Mouse (Mus musculus) granulocyte monocyte progenitor cell, adult 5-6 weeks (primary cell): ENCODE results near the gene Dennd5a. TPM values are rescaled to one million over a fixed set of nuclear protein-coding genes. Genes with fewer than 3 reads are reported as not detected.
"Not testable (repeated sequence)": the region's sequence is repeated elsewhere in the genome, so short reads cannot be mapped to it uniquely, and the experiment has no call there.

Experiments
- ATAC-seq: replicated peaks from 2 replicates; pipeline ENCODE4 v1.8.0; 2016; ENCODE audit warnings: mild to moderate bottlenecking, moderate TSS enrichment, inconsistent platforms; ENCODE audit not compliant: poor library complexity, severe bottlenecking
- total RNA-seq, 2 experiments: library from RNA; stranded (forward) in 1 of 2; stranded (reverse) in 1 of 2; fragments of 200-712, 200-1000 nt in 1 of 2; fragments of >200 nt in 1 of 2; fragmentation: Nextera tagmentation in 1 of 2; gene quantifications; 2 replicates each; pipeline ENCODE4 v1.2.3; 2014 to 2017

Gene Dennd5a
- total RNA-seq (2014; fragmentation: Nextera tagmentation) (79.8 and 85.7 TPM in 2 replicates), total RNA-seq (2017) (52.4 and 56.1 TPM in 2 replicates)

DNA sequence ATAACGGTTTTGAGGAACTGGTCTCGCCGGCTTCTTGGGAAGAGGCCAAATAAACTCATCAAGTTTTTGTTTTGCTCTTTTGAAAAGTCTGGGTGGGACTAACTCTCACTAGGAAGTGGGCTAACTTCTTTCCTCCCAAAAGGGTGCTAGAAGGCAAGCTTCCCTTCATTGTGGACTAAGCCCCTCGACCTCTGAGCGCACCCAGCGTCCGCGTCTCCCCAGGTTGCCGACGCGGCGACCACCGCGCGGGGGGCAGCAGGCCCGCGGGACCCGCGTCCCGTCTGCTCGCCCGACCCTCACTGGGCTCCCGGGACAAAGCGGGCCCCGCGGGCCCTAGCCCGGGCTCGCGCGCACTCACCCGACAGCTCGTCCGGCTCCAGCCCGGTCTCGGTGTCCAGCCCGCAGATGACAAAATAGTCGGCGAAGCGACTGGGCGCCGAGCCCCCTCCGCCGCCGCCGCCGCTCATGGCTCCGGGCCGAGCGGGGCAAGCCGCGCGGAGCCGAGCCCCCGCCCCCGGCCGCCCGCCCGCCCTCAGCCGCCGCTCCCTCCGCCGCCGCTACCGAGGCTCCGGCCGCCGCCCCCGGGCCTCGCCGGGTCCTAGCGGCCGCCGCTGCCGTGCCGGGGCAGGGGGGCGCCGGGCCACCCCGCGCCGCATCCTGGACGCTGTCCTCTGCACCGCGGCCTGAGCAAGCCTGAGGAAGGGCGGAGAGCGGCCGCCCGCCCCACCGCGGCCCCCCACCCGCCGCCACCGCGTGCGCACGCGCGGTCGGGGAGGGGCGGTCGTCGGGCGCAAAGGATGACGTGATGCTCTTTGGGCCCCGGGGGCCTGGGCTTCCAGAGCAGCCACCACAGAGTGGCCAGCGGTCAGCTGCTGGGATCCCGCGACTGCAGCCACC lies at the start of gene Dennd5a:
TSS of gene Dennd5a (minus strand) at position 755 of the 897 bp plus-strand sequence.
- ATAC-seq: peak; percentile 83

DNA sequence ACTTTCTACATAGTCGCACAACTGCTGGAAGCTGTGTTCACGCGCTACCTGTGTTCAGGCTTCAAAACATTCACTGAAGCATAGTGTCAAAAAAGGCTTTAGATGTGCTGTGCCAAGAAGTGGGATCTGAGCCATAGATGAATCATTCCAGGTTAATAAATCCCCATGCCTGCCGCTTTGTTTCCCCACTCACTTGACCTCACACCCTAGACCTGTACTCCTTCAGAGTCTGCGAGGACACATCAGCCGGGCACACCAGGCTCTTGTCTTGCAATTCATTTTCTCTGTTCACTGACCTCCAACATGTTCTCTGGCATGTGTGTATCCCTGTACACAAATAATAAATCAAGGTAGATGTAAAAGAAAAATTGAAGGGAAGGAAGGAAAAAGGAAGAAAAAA lies 48.8 kb upstream of the Dennd5a start:
- no peak for ATAC-seq

DNA sequence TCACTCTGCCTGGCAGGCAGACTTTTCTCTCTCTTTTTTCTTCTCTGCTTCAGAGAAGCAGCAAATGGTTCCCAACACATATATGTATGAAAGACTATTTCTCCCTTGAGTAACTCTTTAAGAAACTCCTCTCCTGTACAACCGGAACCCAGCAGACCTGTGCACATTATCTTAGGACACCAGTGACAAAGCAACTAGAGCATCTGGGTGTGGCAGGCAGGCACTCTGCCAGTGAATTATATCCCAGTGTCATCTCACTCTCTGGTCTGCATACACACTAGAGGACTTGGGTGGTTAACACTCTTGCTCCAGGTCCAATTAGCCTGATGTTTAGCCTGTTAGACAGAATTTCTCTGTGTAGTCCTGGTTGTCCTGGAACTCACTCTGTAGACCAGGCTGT lies 48.2 kb upstream of the Dennd5a start:
- no peak for ATAC-seq

DNA sequence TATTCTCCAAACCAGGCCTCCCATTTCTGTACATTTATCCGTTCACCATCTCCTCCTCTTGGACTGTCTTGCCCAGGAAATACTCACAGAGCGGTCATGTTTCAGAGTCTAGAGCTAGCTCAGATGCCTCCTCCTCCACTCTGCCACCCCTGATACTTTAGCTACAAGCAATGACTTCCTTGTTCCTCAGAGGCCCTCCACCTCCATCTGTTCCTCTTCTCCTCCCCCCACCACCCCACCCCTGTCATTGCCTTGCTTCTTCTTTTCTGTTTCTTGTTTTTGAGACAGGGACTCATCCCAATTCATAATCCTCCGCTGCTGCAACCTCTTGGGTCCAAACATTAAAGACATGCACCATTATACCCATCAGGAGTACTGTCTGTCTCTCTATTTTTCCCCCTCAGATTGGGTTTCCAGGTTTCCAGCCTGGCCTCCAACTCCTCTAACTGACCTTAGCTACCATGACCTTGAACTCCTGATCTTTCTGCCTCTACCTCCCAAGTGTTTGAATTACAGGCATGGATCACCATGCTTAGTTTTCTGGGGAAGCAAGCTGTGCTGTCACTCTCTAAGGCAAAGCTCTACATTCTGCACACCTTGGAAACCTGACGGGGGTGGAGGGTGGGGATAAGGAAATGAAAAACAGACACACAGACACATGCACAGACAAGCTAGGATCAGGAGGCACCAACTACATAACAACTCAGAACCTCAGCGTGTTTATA lies 46.4 kb upstream of the Dennd5a start:
- peak; percentile 94 for ATAC-seq

DNA sequence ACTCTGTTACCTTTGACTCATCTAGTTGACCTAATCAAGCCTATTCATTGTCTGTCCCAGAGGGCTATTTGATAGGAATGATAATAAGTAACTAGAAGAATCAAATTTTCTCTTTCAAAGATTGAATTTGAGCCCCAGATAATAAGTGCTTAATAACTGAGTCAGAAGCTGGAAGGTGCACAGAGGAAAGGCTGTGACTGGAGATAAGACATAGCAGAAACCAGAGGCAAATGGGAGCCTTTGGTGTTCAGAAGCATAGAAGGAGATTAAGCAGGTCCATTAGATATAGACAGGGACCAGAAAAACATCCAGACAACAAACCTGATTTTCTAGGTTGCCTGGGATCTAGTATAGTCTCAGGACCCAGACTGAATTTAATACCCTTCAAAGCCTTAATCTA lies 45.7 kb upstream of the Dennd5a start:
- ATAC-seq: no peak

DNA sequence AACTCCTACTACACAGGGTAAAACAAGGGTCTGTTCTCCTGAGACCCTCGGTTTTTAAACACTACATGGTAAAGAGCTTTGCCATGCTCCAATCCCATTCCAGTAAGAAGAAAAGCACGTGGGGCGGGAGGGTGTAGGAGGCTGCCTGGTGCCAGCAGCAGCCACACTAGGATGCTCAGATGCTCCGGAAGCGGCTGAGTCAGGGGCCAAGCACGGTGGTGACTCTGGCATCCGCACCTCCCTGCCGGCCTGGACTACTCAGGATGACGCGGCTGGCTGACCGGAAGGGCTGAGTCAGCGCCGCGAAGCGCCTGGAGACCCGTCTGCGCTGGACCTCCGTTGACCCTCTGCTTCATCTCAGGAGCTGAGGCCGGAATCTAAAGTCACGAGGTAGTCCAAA lies 42.7 kb upstream of the Dennd5a start:
- peak; percentile 41; the same call in 1 of the 2 replicates for ATAC-seq

DNA sequence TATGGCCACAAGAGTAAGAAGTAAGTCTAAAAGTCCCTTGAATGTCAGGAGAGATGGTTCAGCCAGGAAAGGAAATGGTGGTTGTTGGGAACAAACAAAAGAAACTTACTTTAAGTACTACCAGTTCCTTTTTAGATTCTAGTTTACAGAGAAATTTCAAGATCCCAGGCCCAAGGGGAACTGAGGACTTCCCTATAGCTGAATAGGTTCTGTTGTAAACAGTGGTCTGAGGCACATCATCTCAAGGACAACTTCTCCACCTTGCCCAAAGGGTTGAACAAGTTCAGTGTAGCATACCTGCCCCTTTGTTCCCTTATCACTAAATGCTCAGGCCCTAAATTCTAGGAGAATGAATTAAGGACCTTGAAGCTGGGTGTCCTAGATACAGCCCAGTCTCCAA lies 41.8 kb upstream of the Dennd5a start:
- peak; percentile 56 for ATAC-seq

DNA sequence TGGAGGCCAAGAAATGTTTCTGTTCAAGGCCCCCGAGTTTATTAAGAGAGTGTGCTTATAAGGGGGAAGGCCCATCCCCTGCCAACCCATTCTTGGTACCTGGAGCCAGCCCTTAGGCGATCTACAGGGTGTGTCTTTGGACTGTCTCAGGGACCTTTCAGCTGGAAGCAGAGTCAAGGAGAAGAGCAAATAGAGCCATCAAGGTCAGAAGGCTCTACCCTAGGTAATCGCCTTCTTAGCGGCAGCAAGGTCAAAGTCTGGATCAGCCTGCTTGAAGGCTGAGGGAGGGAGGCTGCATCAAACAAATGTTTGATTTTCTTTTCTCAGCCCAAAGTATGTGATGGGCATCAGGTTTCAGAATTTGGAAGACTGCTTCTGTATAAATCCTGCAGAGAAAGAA lies 38.1 kb upstream of the Dennd5a start:
- ATAC-seq: no peak

DNA sequence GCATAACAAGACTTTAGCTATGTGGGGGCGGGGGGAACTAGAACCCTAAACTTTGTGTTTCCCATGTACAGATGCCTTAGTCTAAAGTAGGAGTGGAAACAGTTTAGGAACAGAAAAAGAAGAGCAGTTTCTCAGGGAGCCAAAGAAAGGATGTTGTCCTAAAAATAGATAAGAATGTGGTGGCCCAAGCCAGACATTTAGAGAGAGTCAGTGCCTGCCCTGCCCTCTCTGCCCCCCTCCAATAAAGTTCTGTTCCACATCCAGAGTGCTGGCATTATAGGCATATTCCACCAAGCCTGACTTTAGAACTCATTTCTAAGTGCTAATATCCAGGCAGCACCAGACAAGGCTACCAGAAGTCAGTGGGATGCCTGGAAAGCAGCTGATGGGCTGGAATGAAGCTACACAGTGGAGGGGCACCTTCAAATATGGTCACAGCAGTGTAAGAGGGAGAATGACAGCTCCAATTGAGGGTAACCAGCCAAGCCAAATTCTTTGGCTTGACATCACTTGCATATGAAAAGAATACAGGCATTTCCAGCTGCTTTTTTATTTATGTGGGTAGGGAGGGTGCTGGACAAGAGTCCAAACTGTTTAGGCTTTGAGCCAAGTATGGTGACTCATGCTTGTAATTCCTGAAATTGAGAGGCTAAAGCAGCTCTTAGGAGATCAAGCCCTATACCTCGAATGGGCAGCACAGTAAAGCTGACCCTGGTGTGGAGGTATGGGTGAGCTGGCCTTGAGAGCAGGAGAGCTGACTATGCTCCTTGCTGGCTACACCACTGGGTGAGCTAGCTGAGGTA lies 33.1 kb upstream of the Dennd5a start:
- no peak for ATAC-seq

DNA sequence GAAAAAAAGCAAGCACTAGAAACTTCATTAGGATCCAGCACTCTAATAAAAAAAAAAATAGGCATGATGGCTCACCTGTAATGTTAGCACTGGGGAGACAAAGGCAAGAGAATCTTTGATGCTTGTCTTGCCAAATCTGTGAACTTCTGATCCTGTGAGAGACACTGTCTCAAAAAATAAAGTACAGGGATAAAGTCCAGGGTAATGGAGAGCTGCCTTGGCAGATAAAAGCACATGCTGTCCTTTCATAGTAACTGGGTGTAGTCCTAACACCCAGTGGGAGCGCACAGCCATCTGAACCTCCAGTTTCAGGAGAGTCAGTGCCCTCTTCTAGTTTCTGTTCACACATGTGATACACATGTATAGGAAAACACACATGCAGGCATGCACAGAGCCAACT lies 31.0 kb upstream of the Dennd5a start:
- ATAC-seq: peak; percentile 33; the same call in 1 of the 2 replicates

DNA sequence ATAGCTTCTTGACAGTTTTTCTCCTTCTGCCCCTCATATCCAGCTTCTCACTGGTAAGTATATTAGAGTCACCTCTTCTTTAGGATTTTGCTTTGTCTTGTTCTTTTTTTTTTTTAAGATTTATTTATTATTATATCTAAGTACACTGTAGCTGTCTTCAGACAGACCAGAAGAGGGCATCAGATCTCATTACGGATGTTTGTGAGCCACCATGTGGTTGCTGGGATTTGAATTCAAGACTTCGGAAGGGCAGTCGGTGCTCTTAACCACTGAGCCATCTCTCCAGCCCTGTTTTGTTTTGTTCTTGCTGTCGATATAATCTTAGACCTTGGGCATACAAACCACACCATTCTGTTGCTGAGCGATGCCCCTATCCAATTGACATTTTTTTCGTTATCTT lies 26.5 kb upstream of the Dennd5a start, which contains the start of gene Tmem41b:
TSS of gene Tmem41b (minus strand) at position 155 of the 400 bp plus-strand sequence.
- ATAC-seq: not testable (repeated sequence)

DNA sequence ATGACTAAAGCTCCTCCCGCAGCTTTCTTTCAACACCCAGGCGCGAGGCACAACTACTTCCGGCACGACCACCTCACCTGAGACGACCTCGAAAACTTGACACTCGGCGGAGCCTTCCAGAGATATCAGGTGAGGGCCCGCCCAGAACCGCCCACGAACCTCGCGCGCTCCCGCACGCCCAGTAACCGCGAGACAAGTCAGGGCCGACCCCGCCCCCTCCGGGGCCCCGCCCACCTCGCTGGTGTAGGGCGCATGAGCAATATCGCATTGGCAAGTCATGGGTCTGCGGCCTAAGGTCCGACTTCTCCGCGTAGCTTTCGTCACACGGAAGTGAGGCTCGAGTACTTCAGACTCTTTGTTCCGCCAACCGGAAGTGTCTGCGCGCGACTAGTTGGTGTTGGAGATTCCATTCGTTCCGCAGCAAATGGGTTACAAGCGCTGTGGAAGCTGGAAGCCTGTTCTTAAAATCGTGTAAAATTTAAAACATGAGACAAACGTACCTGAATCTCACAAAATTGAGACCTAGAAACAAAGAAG lies 25.9 kb upstream of the Dennd5a start:
- peak; percentile 97 for ATAC-seq

DNA sequence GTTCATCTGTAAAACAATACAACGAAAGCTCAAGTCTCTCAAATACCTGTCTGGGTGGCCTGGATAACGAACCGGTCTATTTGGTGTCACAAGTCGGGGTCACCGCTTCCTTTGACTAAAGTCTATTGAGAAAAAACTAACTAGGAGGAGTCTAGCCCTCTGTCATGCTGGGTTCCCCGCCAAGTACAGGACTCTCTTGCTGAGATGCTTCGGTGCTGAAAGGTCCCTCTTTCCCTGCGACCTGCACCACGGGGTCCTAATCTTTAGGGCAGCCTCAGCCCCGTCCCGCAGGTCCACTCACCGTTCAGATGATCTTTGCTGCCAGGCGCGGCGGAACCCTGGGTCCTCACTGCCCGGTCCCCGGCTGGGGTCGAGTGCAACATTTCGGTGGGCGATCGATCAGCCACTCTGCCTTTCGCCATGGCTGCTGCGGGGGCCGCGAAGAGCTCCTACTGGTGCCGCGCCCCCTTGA lies 25.4 kb upstream of the Dennd5a start:
- ATAC-seq: no peak; the same call in 1 of the 2 replicates

DNA sequence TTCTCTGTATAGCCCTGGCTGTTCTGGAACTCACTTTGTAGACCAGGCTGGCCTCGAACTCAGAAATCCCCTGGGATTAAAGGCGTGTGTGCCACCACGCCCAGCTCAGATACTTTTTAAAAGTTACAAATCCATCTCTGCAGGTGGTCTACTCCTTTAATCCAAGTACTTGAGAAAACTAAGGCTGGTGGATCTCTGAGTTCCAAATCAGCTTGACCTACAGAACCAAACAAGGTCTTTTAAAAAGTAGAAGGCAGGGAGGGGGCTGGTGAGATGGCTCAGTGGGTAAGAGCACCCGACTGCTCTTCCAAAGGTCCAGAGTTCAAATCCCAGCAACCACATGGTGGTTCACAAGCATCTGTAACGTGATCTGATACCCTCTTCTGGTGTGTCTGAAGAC lies 24.3 kb upstream of the Dennd5a start:
- not testable (repeated sequence) for ATAC-seq

DNA sequence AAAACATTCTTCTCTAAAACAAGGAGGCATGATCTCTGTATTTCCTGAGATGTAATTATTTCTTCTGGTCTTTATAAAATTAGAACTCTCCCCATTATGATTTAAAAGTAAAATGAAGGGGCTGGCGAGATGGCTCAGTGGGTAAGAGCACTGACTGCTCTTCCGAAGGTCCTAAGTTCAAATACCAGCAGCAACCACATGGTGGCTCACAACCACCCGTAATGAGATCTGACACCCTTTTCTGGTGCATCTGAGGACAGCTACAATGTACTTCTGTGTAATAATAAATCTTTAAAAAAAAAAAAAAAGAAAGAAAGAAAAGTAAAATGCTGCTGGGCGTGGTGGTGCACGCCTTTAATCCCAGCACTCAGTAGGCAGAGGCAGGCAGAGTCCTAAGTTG lies 16.9 kb upstream of the Dennd5a start:
- not testable (repeated sequence) for ATAC-seq

DNA sequence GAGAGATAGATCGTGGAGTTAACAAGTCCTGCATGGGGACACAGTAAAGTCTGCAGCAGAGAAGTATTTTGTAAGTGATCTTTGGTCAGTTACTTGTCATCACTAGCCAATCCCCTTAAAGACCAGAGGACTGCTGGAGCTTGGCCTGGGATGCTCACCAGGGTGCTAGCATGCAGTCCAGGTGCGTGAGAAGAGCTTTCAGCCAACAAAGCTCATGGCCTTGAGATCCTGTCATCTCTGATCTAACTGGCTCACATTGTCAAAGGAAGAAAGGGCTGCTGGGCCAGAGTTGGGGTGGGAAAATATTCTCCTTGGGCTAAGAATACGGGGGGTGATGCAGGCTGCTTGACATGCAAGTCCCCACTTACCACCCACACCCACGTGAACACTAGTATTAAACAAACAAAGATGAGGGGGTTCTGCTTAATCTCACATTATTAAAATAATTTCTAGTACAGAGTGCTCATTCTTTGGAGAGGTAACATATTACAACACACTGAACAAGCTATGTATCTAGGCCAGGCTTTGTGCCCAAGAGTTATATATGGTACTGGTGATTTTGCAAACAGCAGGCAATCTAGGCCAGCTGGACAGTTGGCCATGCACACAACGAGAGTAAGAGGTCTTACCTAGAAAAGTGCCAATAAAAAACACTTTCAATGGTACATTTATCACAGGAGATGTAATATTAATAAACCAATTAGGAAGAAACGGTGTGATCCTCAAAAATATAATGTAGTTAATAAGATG lies 15.9 kb upstream of the Dennd5a start:
- no peak for ATAC-seq

DNA sequence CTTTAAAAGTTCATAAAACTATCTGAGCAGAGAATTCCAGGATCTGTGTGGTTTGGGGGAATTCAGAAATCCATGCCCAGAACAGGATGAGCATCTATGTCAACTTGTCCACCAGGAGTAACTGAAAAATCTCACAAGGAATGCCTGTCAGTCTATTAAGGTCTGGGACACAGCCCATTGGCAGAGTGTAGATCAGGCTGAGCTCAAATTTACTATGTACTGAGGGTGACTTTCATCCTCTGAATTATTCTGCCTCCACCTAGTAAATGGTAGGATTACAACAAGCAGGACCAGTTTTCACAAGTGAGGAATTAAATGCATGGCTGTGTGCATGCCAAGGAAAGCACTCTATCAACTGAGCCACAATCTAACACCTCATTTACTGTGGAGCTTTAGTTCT lies 9.3 kb upstream of the Dennd5a start:
- ATAC-seq: no peak

DNA sequence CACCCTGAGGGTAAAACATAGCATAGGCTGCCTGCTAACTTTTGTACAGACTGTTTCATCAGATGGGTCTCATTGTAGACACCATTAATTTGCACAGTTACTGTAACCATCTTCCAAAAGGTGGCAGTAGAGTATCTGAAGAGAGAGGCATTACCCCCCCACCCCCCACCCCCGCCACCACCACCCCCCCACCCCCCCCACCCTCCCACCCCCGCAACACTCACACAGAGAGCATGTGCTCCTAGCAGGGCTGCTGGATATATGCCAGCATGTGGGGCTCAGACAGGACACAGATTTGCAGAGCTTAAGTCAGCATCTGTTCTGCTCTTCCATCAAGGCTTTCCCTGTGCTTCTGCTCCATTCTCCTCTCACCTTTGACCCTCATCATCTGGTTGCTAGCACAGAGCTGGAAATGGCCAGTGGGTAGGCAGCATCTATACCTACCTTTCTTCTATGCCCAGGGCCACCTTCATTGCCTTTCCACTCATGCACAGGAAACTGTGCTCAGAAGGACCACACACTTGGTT lies 8.7 kb upstream of the Dennd5a start:
- ATAC-seq: no peak
